ENCODE assay signal across 8 mouse cellular contexts in genomic region chr11:52086204-52086864, GRCm38 (mm10). TPM values are rescaled to one million over a fixed set of nuclear protein-coding genes. Genes with fewer than 3 reads are reported as not detected.
DNase-seq lines count a peak whose midpoint lies in the region; ATAC-seq and TF ChIP-seq lines count a peak whose summit lies in the region.

No protein-coding gene starts in this region.

- H3K27me3 ChIP-seq in midbrain, postnatal 0 days (ENCODE audit: insufficient read depth, low read length), result no peaks in the 10 kb centered on the region
- no peaks in the 10 kb centered on the region; the same call in 1 of the 2 replicates for H3K27me3 ChIP-seq in liver, embryonic 12.5 days (replicated peaks)

- ATAC-seq in frontal cortex, adult (ENCODE audit: low TSS enrichment), result peak; percentile 84
- ATAC-seq in midbrain, postnatal 0 days (ENCODE audit: low FRiP score), result peak; percentile 89
- ATAC-seq in liver, embryonic 12.5 days, result no peak

- peaks cover 3% of the 10 kb centered on the region for H3K4me1 ChIP-seq in midbrain, postnatal 0 days (ENCODE audit: insufficient read depth, low read length)
- H3K4me1 ChIP-seq in liver, embryonic 12.5 days, result peaks cover 5% of the 10 kb centered on the region; the same call in 1 of the 2 replicates

- H3K4me2 ChIP-seq in midbrain, postnatal 0 days (ENCODE audit: low read depth, low read length, poor library complexity, severe bottlenecking), result 0 out of 2 replicates have a peak overlapping the region, but pooled peaks have one; percentile 18
- no peak overlapping the region for H3K4me2 ChIP-seq in liver, embryonic 12.5 days

- H3K9ac ChIP-seq in midbrain, postnatal 0 days (replicated peaks; ENCODE audit: low read length, poor library complexity, severe bottlenecking), result no peak overlapping the region
- no peak overlapping the region for H3K9ac ChIP-seq in liver, embryonic 12.5 days

- no peak overlapping the region for H3K4me3 ChIP-seq in midbrain, postnatal 0 days (ENCODE audit: low read depth, low read length)
- no peak overlapping the region for H3K4me3 ChIP-seq in liver, embryonic 12.5 days

- WGBS in midbrain, postnatal 0 days, result 25% methylated on average over 9 of the region's 9 CpGs
- 51% methylated on average over 9 of the region's 9 CpGs for WGBS in liver, embryonic 12.5 days (ENCODE audit: insufficient replicate concordance)

- H3K36me3 ChIP-seq in midbrain, postnatal 0 days (ENCODE audit: insufficient read depth, low read length), result no peaks in the 10 kb centered on the region
- no peaks in the 10 kb centered on the region for H3K36me3 ChIP-seq in liver, embryonic 12.5 days

- no peaks in the 10 kb centered on the region for H3K9me3 ChIP-seq in midbrain, postnatal 0 days (ENCODE audit: low read length)
- H3K9me3 ChIP-seq in liver, embryonic 12.5 days (replicated peaks), result no peaks in the 10 kb centered on the region

- H3K27ac ChIP-seq in midbrain, postnatal 0 days (ENCODE audit: low read depth, low read length), result peak overlapping the region; percentile 79
- no peak overlapping the region for H3K27ac ChIP-seq in liver, embryonic 12.5 days

- intact Hi-C loops in heart, postnatal 25 days (cut with DNase I), result loop anchor here (5.0 kb wide), 1 partner anchor 69 kb away; no protein-coding TSS in a partner anchor

- peak; percentile 86 for DNase-seq in heart, adult 11 months
- DNase-seq in heart, postnatal 25 days (ENCODE audit: low spot score), result no peak
- peak; percentile 68 to 75 for DNase-seq in layer of hippocampus, adult 8-10 months (ENCODE audit: low spot score in 2 of 2)
- DNase-seq in midbrain, postnatal 0 days (ENCODE audit: low spot score), result peak; percentile 78
- no peak for DNase-seq in T-cell, adult 2 months (ENCODE audit: low spot score)
- no peak for DNase-seq in kidney, adult 11 months

- no peak for TF ChIP-seq CTCF in midbrain, postnatal 0 days (IDR thresholded peaks at IDR 0.05)

RNA-seq across cellular contexts. Expression of gene Ppp2ca, which starts 12.1 kb away (rescaled TPM):
- 10 to 100 TPM; 50.8 to 55.6 TPM for total RNA-seq in heart, postnatal 25 days (2021)
- total RNA-seq in layer of hippocampus, adult 8-10 months (2022), result 100 to 1,000 TPM; 102 to 118 (median 110) TPM
- 141 and 143 TPM in 2 replicates for total RNA-seq in midbrain, postnatal 0 days (2014; rRNA removed)
- polyA plus RNA-seq in midbrain, postnatal 0 days (2015; fragmentation: Nextera tagmentation; extraction: Ambion mirVana), result 107 and 114 TPM in 2 replicates
- polyA plus RNA-seq in liver, embryonic 12.5 days (2016; fragmentation: Nextera tagmentation; extraction: Ambion mirVana), result 59.1 and 60.2 TPM in 2 replicates

RNA-seq across cellular contexts. Expression of gene Olfr1373, which starts 59.0 kb away (rescaled TPM):
- total RNA-seq in heart, postnatal 25 days (2021), result not detected
- not detected for total RNA-seq in layer of hippocampus, adult 8-10 months (2022)
- not detected in 2 replicates for total RNA-seq in midbrain, postnatal 0 days (2014; rRNA removed)
- not detected in 2 replicates for polyA plus RNA-seq in midbrain, postnatal 0 days (2015; fragmentation: Nextera tagmentation; extraction: Ambion mirVana)
- not detected in 2 replicates for polyA plus RNA-seq in liver, embryonic 12.5 days (2016; fragmentation: Nextera tagmentation; extraction: Ambion mirVana)

Comparison
In these comparisons a context has a peak if more than half of its experiments do, and no peak if none do; other contexts are left out.
1. DNase-seq: peak in heart, adult 11 months (single experiment), layer of hippocampus, adult 8-10 months (2 of 2) and midbrain, postnatal 0 days (single experiment); none in heart, postnatal 25 days (single experiment), T-cell, adult 2 months (single experiment) and kidney, adult 11 months (single experiment).